Mouse (Mus musculus) embryonic fibroblast, embryonic 13.5 days (primary cell): ENCODE data around the gene Tnnc2.

Experiments used
- CTCF ChIP-seq: IDR thresholded peaks from 2 replicates; pipeline ENCODE4 v1.5.1; 2011; ENCODE audit warnings: mild to moderate bottlenecking, control low read depth, low read length, moderate library complexity, borderline replicate concordance; ENCODE audit not compliant: insufficient read depth
- POLR2A ChIP-seq: IDR thresholded peaks from 2 replicates; pipeline ENCODE4 v1.6.1; 2011; ENCODE audit warnings: low read depth, mild to moderate bottlenecking, control low read depth, low read length, moderate library complexity

GRCm38 (mm10) chr2:164733259-164733658 is 46.5 kb downstream of the Tnnc2 start:
- TF ChIP-seq CTCF (no peak), POLR2A (no peak)
